Mouse (Mus musculus): ENCODE data around the gene Gm5415. TPM values are rescaled to one million over a fixed set of nuclear protein-coding genes. Genes with fewer than 3 reads are reported as not detected.
"Not testable (repeated sequence)": the region's sequence is repeated elsewhere in the genome, so short reads cannot be mapped to it uniquely, and the experiment has no call there.

The Gm5415 gene
- polyA plus RNA-seq (2012): not detected in 2 replicates

- not testable (repeated sequence) for TF ChIP-seq GATA1 (IDR thresholded peaks at IDR 0.05; ENCODE audit: low read length)
These were observed at the start of gene Gm5415 for GRCm38 (mm10) chr1:32547194-32547593. Gene Gm5415 (minus strand): TSS chr1:32547294.

DNA sequence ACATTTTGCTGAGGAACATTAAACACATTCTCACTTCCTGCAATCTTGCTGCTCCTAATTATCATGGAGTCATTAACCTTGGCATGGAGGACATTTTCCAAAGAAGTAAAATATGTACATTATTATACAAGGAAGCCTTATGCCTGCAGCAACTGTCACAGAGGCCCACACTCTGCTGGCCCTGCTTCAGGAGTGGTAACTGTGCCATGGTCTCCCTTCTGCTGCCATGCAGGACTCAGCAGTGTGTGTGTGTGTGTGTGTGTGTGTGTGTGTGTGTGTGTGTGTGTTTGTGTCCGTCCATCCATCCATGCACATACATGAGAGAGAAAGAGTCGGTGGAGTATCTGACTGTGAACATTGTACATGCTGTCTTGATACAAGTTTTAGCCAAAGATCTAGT, 21.8 kb upstream of the Gm5415 start:
- TF ChIP-seq GATA1 (IDR thresholded peaks at IDR 0.05; ENCODE audit: low read length): no peak

DNA sequence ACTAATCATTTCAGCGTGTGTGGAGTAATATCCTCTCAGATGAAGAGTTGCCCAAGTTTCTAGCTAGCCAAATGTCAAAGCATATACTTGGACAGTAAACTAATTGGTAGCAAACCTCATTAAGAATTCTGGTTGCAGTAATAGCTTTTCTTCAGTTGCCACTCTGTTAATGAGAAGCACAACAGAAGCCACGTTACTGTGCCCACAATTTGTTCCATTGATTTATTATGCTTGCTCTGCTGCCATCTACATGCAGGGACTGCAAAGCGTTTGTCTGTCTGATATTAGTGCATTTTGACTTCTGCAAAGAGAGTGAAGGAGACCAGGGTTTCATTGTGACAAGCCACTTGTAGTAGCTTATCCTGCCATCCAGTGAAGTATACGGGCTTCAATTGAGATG, 6.8 kb upstream of the Gm5415 start:
- TF ChIP-seq GATA1 (IDR thresholded peaks at IDR 0.05; ENCODE audit: low read length): no peak

GRCm38 (mm10) chr1:32553459-32553858, 6.4 kb upstream of the Gm5415 start:
- TF ChIP-seq GATA1 (IDR thresholded peaks at IDR 0.05; ENCODE audit: low read length): no peak

DNA sequence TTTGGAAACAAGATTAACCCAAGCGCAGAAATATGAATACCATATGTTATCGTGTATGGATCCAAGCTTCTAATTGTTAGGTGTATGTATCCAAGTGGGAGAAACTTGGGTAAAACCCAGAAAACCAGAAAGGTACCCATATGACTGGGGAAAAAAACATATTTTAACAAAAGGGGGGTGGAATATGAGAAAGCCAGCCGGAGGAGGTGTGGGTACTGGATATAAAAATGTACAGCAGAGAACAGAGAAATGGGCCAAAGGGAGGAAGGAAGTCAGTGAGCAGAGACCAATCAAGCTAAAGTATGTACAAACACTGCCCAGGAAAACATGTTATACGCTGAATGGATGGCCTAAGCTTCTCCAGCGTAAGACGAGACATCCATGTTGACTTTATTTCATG, 43.7 kb downstream of the Gm5415 start:
- no peak for TF ChIP-seq GATA1 (IDR thresholded peaks at IDR 0.05; ENCODE audit: low read length)
